Mouse (Mus musculus) lung, postnatal 0 days (tissue): ENCODE results near the gene Gtf2f1.

Experiments used
- CTCF ChIP-seq: IDR thresholded peaks from 2 replicates; pipeline ENCODE4 v1.5.1; 2016; ENCODE audit warnings: antibody characterized with exemption, mild to moderate bottlenecking
- EP300 ChIP-seq: IDR thresholded peaks from 2 replicates; pipeline ENCODE4 v1.6.1; 2016; ENCODE audit warnings: antibody characterized with exemption, mild to moderate bottlenecking, control low read depth

GRCm38 (mm10) chr17:56990966-56991365 lies 20.1 kb downstream of the Gtf2f1 start:
- no peak for TF ChIP-seq CTCF
- TF ChIP-seq EP300, result no peak
